Mouse (Mus musculus): ENCODE data around the gene Casp3. TPM values are rescaled to one million over a fixed set of nuclear protein-coding genes. Genes with fewer than 3 reads are reported as not detected.
A peak's percentile ranks its signal among the peaks of the same experiment; 100 is the strongest.

Casp3 gene
- polyA plus RNA-seq, 1 experiment from 2014 or later: 73.3 TPM

GRCm38 (mm10) chr8:46641272-46641671 is 24.2 kb downstream of the Casp3 start:
- no peak overlapping the region for H3K27ac ChIP-seq
- 54% methylated on average over 5 of the region's 5 CpGs for WGBS
- no peak overlapping the region for H3K4me3 ChIP-seq
- no peaks in the 10 kb centered on the region for H3K27me3 ChIP-seq (ENCODE audit: insufficient read depth, poor library complexity, severe bottlenecking)
- H3K9me3 ChIP-seq: no peaks in the 10 kb centered on the region
- DNase-seq (ENCODE audit: low spot score): no peak
- no peaks in the 10 kb centered on the region for H3K4me1 ChIP-seq
- H3K36me3 ChIP-seq: peaks cover 21% of the 10 kb centered on the region

- DNase-seq (ENCODE audit: low spot score): no peak
- Histone ChIP-seq H3K9me3 (no peaks in the 10 kb centered on the region), H3K4me3 (no peak overlapping the region), H3K4me1 (no peaks in the 10 kb centered on the region), H3K27me3 (ENCODE audit: insufficient read depth, poor library complexity, severe bottlenecking) (no peaks in the 10 kb centered on the region), H3K27ac (no peak overlapping the region), H3K36me3 (no peaks in the 10 kb centered on the region)
- 76% methylated on average over 4 of the region's 4 CpGs for WGBS
These were observed 31.3 kb downstream of the Casp3 start for GRCm38 (mm10) chr8:46648421-46648820.

DNA sequence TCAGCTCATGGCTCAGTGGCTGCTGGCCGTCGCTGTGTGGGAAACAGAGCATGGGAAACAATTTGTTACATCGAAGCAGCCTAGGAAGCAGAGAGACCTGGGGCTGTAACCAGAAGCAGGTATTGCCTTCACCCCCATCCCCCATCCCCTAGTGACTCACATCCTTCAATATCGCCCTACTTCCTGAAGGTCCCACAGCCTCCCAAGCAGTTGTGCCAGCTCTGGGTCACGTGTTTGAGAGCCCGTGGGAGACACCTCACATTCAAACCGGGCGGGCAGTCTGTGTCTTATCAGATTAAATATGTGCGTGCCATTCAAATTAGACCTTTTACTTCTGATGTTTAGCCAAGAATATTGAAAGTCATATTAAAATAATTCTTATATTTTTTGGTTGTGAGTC is 34.8 kb downstream of the Casp3 start:
- Histone ChIP-seq H3K4me1 (no peaks in the 10 kb centered on the region), H3K9me3 (no peaks in the 10 kb centered on the region), H3K27me3 (ENCODE audit: insufficient read depth, poor library complexity, severe bottlenecking) (no peaks in the 10 kb centered on the region), H3K36me3 (no peaks in the 10 kb centered on the region), H3K27ac (no peak overlapping the region), H3K4me3 (no peak overlapping the region)
- 64% methylated on average over 9 of the region's 9 CpGs for WGBS
- no peak for DNase-seq (ENCODE audit: low spot score)

- H3K36me3 ChIP-seq: no peaks in the 10 kb centered on the region
- H3K4me1 ChIP-seq: no peaks in the 10 kb centered on the region
- 62% methylated on average over 2 of the region's 2 CpGs for WGBS
- H3K27me3 ChIP-seq (ENCODE audit: insufficient read depth, poor library complexity, severe bottlenecking): no peaks in the 10 kb centered on the region
- DNase-seq (ENCODE audit: low spot score): no peak
- no peak overlapping the region for H3K27ac ChIP-seq
- no peaks in the 10 kb centered on the region for H3K9me3 ChIP-seq
- H3K4me3 ChIP-seq: no peak overlapping the region
These were observed 38.8 kb downstream of the Casp3 start for GRCm38 (mm10) chr8:46655919-46656318.

DNA sequence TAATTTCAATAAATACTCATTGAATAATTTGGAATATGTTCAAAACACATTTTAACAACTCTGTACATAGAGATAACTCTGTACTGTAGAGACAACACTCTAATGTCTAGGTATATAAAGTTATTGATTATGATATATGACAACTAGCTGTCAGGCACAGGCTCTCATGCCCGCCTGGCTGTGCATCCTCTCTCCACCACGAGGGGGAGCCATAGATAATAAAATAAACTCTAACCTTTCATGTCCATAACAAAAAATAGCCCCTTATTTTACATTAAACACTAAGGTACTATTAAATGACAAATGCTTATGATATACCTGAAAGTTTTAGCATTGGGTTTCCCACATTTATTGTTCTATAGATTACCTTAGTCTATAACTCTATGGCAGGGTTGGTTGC is 54.4 kb downstream of the Casp3 start:
- no peak overlapping the region for H3K4me3 ChIP-seq
- no peaks in the 10 kb centered on the region for H3K36me3 ChIP-seq
- no peaks in the 10 kb centered on the region for H3K27me3 ChIP-seq (ENCODE audit: insufficient read depth, poor library complexity, severe bottlenecking)
- 0 out of 2 replicates have a peak, but pooled peaks cover 4% of the 10 kb centered on the region for H3K9me3 ChIP-seq
- WGBS: 0% methylated on average over 2 of the region's 2 CpGs
- no peak for DNase-seq (ENCODE audit: low spot score)
- H3K4me1 ChIP-seq: no peaks in the 10 kb centered on the region
- no peak overlapping the region for H3K27ac ChIP-seq

DNA sequence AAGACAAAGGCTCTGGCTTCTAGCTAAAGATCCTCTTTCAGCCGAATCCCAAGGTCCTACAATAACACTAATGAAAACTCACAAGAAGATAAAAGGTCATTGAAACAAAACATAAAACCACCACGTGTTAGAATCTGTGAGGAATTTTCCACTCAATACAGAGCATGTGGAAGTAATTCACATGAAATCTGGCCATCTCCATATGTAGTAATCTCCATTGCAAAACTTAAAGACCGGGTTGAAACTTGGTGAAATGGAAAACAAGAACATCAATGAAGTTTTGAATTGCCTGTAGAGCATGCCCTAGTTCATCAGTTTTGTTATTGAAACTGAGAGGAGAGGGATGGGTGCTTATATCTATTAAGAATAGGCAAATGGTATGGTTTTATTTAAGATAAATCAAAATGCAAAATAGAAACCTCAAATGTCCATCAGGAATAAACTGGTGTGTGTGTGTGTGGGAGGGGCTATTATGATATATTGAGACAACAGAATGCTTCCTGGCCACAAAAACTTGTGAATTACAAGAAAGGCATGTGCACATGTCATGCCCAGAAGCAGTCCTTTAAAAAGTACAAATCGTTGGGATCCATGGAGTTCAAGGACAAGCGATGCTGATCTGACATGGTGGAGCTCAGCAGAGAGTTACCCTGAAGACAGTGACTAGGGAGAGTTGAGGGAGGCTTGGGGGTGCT is 63.7 kb downstream of the Casp3 start:
- WGBS: 67% methylated on average over 5 of the region's 5 CpGs
- DNase-seq (ENCODE audit: low spot score): no peak

DNA sequence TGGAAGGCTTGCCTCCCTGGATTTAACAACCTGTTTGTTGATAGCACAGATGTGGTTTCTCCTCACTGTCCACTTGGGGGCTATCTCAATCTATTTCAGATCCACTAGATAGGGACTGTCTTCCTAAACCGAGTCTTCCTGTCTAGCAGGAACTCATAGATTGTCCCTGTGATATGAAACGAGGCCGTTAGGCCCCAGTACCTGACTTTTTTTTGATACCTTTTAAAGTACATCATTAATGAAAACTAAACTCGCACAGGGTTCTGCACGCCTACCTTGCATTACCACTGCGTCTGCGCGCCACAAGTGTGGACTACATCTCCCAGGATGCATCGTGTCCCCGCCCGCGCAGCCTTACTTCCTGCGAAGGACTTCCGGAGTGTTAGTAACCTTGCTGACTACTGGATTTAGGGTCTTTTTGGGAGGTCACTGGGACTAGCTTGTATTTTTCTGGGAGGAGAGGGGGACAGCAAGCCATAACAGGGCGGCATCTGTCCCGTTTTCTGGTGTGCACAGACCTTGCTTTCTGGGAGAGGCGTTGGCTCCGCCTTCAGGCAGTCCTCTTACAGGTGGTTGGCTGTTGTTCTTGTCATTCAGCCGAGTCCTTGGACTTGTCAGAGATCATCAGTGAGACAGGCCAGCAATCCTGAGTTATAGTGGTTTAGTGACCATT is 69.7 kb downstream of the Casp3 start:
- Histone ChIP-seq H3K9me3 (no peaks in the 10 kb centered on the region), H3K27ac (peak overlapping the region; percentile 96), H3K36me3 (no peaks in the 10 kb centered on the region), H3K4me3 (peak overlapping the region; percentile 70), H3K4me1 (peaks cover 4% of the 10 kb centered on the region; the same call in 1 of the 2 replicates), H3K27me3 (ENCODE audit: insufficient read depth, poor library complexity, severe bottlenecking) (no peaks in the 10 kb centered on the region)
- WGBS: under 1% methylated on average over 19 of the region's 19 CpGs
- DNase-seq (ENCODE audit: low spot score): peak; percentile 98

More for the DNA sequence above, 63.7 kb downstream of the Casp3 start:
- no peaks in the 10 kb centered on the region for H3K9me3 ChIP-seq
- H3K27me3 ChIP-seq (ENCODE audit: insufficient read depth, poor library complexity, severe bottlenecking): no peaks in the 10 kb centered on the region
- no peaks in the 10 kb centered on the region for H3K4me1 ChIP-seq
- H3K4me3 ChIP-seq: no peak overlapping the region
- H3K27ac ChIP-seq: no peak overlapping the region
- no peaks in the 10 kb centered on the region for H3K36me3 ChIP-seq

Other genes with a start within 250 kb of the Casp3 start
- gene Acsl1, start 146.3 kb upstream of the Casp3 start, polyA plus RNA-seq (2016; fragmentation: Nextera tagmentation; extraction: Ambion mirVana): 21.2 and 25.9 TPM in 2 replicates
- 11.9 and 16.4 TPM in 2 replicates for gene Cenpu, start 65.3 kb upstream of the Casp3 start, polyA plus RNA-seq (2016; fragmentation: Nextera tagmentation; extraction: Ambion mirVana)
- 10.2 and 11.8 TPM in 2 replicates for gene Primpol, start 79 bp upstream of the Casp3 start, polyA plus RNA-seq (2016; fragmentation: Nextera tagmentation; extraction: Ambion mirVana)
- gene Irf2, start 122.4 kb downstream of the Casp3 start, polyA plus RNA-seq (2016; fragmentation: Nextera tagmentation; extraction: Ambion mirVana): 8.9 and 10.9 TPM in 2 replicates